Mouse (Mus musculus) spleen, adult 12 weeks (tissue): ENCODE data around the gene Abca1.

Experiments used
- DNase-seq: peaks from one replicate; pipeline ENCODE4 v3.0.0; 2022; ENCODE audit warnings: low spot score

Gene Abca1

GRCm38 (mm10) chr4:53149644-53150043 lies 10.1 kb downstream of the Abca1 start:
- DNase-seq, result no peak

GRCm38 (mm10) chr4:53148817-53149216 lies 10.9 kb downstream of the Abca1 start:
- no peak for DNase-seq

- no peak for DNase-seq
Observed at GRCm38 (mm10) chr4:53147454-53147853, 12.2 kb downstream of the Abca1 start.

- no peak for DNase-seq
Observed at GRCm38 (mm10) chr4:53147046-53147445, 12.6 kb downstream of the Abca1 start.

- DNase-seq, result no peak
Observed at GRCm38 (mm10) chr4:53146227-53146949, 13.3 kb downstream of the Abca1 start.

- no peak for DNase-seq
Observed at GRCm38 (mm10) chr4:53145434-53146168, 14.1 kb downstream of the Abca1 start.

- DNase-seq, result no peak
Observed at GRCm38 (mm10) chr4:53144571-53144970, 15.1 kb downstream of the Abca1 start.

GRCm38 (mm10) chr4:53144021-53144420 lies 15.7 kb downstream of the Abca1 start:
- DNase-seq, result no peak

- no peak for DNase-seq
Observed at GRCm38 (mm10) chr4:53140678-53141077, 19.0 kb downstream of the Abca1 start.

GRCm38 (mm10) chr4:53139495-53139894 lies 20.2 kb downstream of the Abca1 start:
- no peak for DNase-seq

GRCm38 (mm10) chr4:53138974-53139373 lies 20.7 kb downstream of the Abca1 start:
- no peak for DNase-seq

- no peak for DNase-seq
Observed at GRCm38 (mm10) chr4:53137087-53137486, 22.6 kb downstream of the Abca1 start.

- DNase-seq, result no peak
Observed at GRCm38 (mm10) chr4:53134816-53135215, 24.9 kb downstream of the Abca1 start.

GRCm38 (mm10) chr4:53133995-53134394 lies 25.7 kb downstream of the Abca1 start:
- DNase-seq, result no peak

GRCm38 (mm10) chr4:53131538-53131937 lies 28.2 kb downstream of the Abca1 start:
- no peak for DNase-seq

GRCm38 (mm10) chr4:53130622-53131517 lies 28.8 kb downstream of the Abca1 start:
- no peak for DNase-seq

- DNase-seq, result no peak
Observed at GRCm38 (mm10) chr4:53129716-53130301, 29.9 kb downstream of the Abca1 start.

GRCm38 (mm10) chr4:53127266-53127665 lies 32.4 kb downstream of the Abca1 start:
- DNase-seq, result no peak

- DNase-seq, result no peak
Observed at GRCm38 (mm10) chr4:53126794-53127193, 32.9 kb downstream of the Abca1 start.

- no peak for DNase-seq
Observed at GRCm38 (mm10) chr4:53124837-53125490, 34.7 kb downstream of the Abca1 start.

GRCm38 (mm10) chr4:53122310-53122709 lies 37.4 kb downstream of the Abca1 start:
- DNase-seq, result no peak
